Mouse (Mus musculus) myocyte (in vitro differentiated cells): ENCODE measurements around the gene Map3k1. TPM values are rescaled to one million over a fixed set of nuclear protein-coding genes. Genes with fewer than 3 reads are reported as not detected.
A peak's percentile ranks its signal among the peaks of the same experiment; 100 is the strongest.

Experiments used
- H3K27me3 ChIP-seq: one replicate; pipeline ENCODE4 v1.6.1; 2011; ENCODE audit not compliant: control insufficient read depth, insufficient read depth, insufficient read length
- H3K36me3 ChIP-seq: one replicate; pipeline ENCODE4 v1.6.1; 2011; ENCODE audit not compliant: control insufficient read depth, insufficient read depth
- H3K4me2 ChIP-seq: one replicate; pipeline ENCODE4 v1.6.1; 2011; ENCODE audit warnings: low read depth, control low read depth
- H3K4me3 ChIP-seq: one replicate; pipeline ENCODE4 v1.5.1; 2011; ENCODE audit warnings: mild to moderate bottlenecking, control low read depth, moderate library complexity
- H3K79me2 ChIP-seq: one replicate; pipeline ENCODE4 v1.6.1; 2011; ENCODE audit not compliant: control insufficient read depth, insufficient read depth
- H3ac ChIP-seq: one replicate; pipeline ENCODE4 v1.6.1; 2011; ENCODE audit not compliant: control insufficient read depth, insufficient read length
- CEBPB ChIP-seq: IDR thresholded peaks from 2 replicates; pipeline ENCODE4 v1.6.1; 2011; ENCODE audit warnings: mild to moderate bottlenecking, moderate library complexity; ENCODE audit not compliant: poor library complexity, insufficient read depth, severe bottlenecking
- E2F4 ChIP-seq: IDR thresholded peaks from one replicate; pipeline ENCODE4 v1.6.1; 2011; ENCODE audit warnings: mild to moderate bottlenecking, control low read depth, moderate library complexity; ENCODE audit not compliant: insufficient read depth
- MAX ChIP-seq: IDR thresholded peaks from one replicate; pipeline ENCODE4 v1.6.1; 2011; ENCODE audit warnings: low read depth, mild to moderate bottlenecking, control low read depth
- MYOD1 ChIP-seq, 3 experiments: IDR thresholded peaks; one replicate each; pipeline ENCODE4 v1.6.1; 2011; ENCODE audit warnings: control low read depth in 2 of 3, low read depth in 2 of 3, mild to moderate bottlenecking in 2 of 3, moderate library complexity in 1 of 3; ENCODE audit not compliant: insufficient read length in 2 of 3, control insufficient read depth in 1 of 3
- MYOG ChIP-seq, 3 experiments: IDR thresholded peaks; one replicate each; pipeline ENCODE4 v1.6.1; 2011; ENCODE audit warnings: control low read depth in 2 of 3, low read depth in 2 of 3, mild to moderate bottlenecking in 2 of 3; ENCODE audit not compliant: insufficient read length in 2 of 3, control insufficient read depth in 1 of 3, insufficient read depth in 1 of 3
- POLR2A ChIP-seq: IDR thresholded peaks from one replicate; pipeline ENCODE4 v1.6.1; 2011; ENCODE audit warnings: low read depth, mild to moderate bottlenecking, control low read depth, moderate library complexity; ENCODE audit not compliant: insufficient read length
- POLR2AphosphoS2 ChIP-seq: IDR thresholded peaks from one replicate; pipeline ENCODE4 v1.6.1; 2011; ENCODE audit warnings: low read depth, control low read depth; ENCODE audit not compliant: insufficient read length
- REST ChIP-seq: IDR thresholded peaks from one replicate; pipeline ENCODE4 v1.6.1; 2011; ENCODE audit warnings: mild to moderate bottlenecking, control low read depth, moderate library complexity; ENCODE audit not compliant: insufficient read depth, insufficient read length
- SRF ChIP-seq: IDR thresholded peaks from one replicate; pipeline ENCODE4 v1.6.1; 2011; ENCODE audit warnings: low read depth; ENCODE audit not compliant: control insufficient read depth, insufficient read length
- TCF12 ChIP-seq: IDR thresholded peaks from one replicate; pipeline ENCODE4 v1.6.1; 2011; ENCODE audit warnings: mild to moderate bottlenecking, control low read depth; ENCODE audit not compliant: poor library complexity, insufficient read depth, severe bottlenecking
- TCF3 ChIP-seq: IDR thresholded peaks from one replicate; pipeline ENCODE4 v1.6.1; 2011; ENCODE audit warnings: low read depth, control low read depth; ENCODE audit not compliant: insufficient read length
- USF1 ChIP-seq: IDR thresholded peaks from one replicate; pipeline ENCODE4 v1.6.1; 2011; ENCODE audit warnings: low read depth, mild to moderate bottlenecking, control low read depth, moderate library complexity
- polyA plus RNA-seq: library from polyadenylated mRNA; unstranded; fragments of >200 nt; fragmentation: generic; extraction: Trizol; gene quantifications from one replicate; pipeline ENCODE4 v1.2.1, GENCODE M21; 2012; ENCODE audit warnings: missing spikeins

The Map3k1 gene
- polyA plus RNA-seq, 1 experiment, result 1.0 TPM

GRCm38 (mm10) chr13:111815486-111815885 is 6.7 kb upstream of the Map3k1 start:
- Histone ChIP-seq H3ac (no peak overlapping the region), H3K27me3 (no peaks in the 10 kb centered on the region), H3K36me3 (no peaks in the 10 kb centered on the region), H3K4me3 (no peak overlapping the region), H3K4me2 (no peak overlapping the region), H3K79me2 (no peaks in the 10 kb centered on the region)
- no peak for TF ChIP-seq REST
- TF ChIP-seq POLR2A, result no peak
- no peak for TF ChIP-seq SRF

- Histone ChIP-seq H3ac (no peak overlapping the region), H3K36me3 (no peaks in the 10 kb centered on the region), H3K27me3 (no peaks in the 10 kb centered on the region), H3K4me2 (no peak overlapping the region), H3K4me3 (no peak overlapping the region), H3K79me2 (no peaks in the 10 kb centered on the region)
- TF ChIP-seq TCF3 (no peak), MYOD1 (IDR thresholded peaks at IDR 0.05; ENCODE audit: control insufficient read depth in 1 of 3, insufficient read length in 2 of 3, low read depth in 2 of 3) (no peak), E2F4 (no peak), REST (no peak), MYOG (IDR thresholded peaks at IDR 0.05; ENCODE audit: control insufficient read depth in 1 of 3, insufficient read depth in 1 of 3, insufficient read length in 2 of 3, low read depth in 2 of 3) (no peak)
These were observed 6.2 kb upstream of the Map3k1 start for GRCm38 (mm10) chr13:111815017-111815416.

- no peak overlapping the region for H3ac ChIP-seq
- H3K79me2 ChIP-seq, result peaks cover under 1% of the 10 kb centered on the region
- no peaks in the 10 kb centered on the region for H3K36me3 ChIP-seq
- no peaks in the 10 kb centered on the region for H3K27me3 ChIP-seq
- H3K4me3 ChIP-seq, result no peak overlapping the region
- no peak overlapping the region for H3K4me2 ChIP-seq
- no peak for TF ChIP-seq CEBPB
- TF ChIP-seq TCF12, result no peak
- no peak for TF ChIP-seq MYOD1 (IDR thresholded peaks at IDR 0.05; ENCODE audit: control insufficient read depth in 1 of 3, insufficient read length in 2 of 3, low read depth in 2 of 3)
- TF ChIP-seq MAX, result no peak
- TF ChIP-seq REST, result no peak
- TF ChIP-seq POLR2AphosphoS2, result no peak
- TF ChIP-seq TCF3, result no peak
- TF ChIP-seq MYOG (IDR thresholded peaks at IDR 0.05; ENCODE audit: control insufficient read depth in 1 of 3, insufficient read depth in 1 of 3, insufficient read length in 2 of 3, low read depth in 2 of 3), result no peak
These were observed 3.9 kb upstream of the Map3k1 start for GRCm38 (mm10) chr13:111812647-111813046.

GRCm38 (mm10) chr13:111810998-111811628 is 2.3 kb upstream of the Map3k1 start:
- no peaks in the 10 kb centered on the region for H3K27me3 ChIP-seq
- H3K79me2 ChIP-seq, result peaks cover 16% of the 10 kb centered on the region
- H3ac ChIP-seq, result no peak overlapping the region
- no peak overlapping the region for H3K4me3 ChIP-seq
- H3K4me2 ChIP-seq, result no peak overlapping the region
- no peaks in the 10 kb centered on the region for H3K36me3 ChIP-seq
- TF ChIP-seq REST, result no peak
- no peak for TF ChIP-seq SRF
- no peak for TF ChIP-seq USF1
- TF ChIP-seq MYOG (IDR thresholded peaks at IDR 0.05; ENCODE audit: control insufficient read depth in 1 of 3, insufficient read depth in 1 of 3, insufficient read length in 2 of 3, low read depth in 2 of 3), result no peak
- TF ChIP-seq TCF3, result no peak
- TF ChIP-seq E2F4, result no peak
- TF ChIP-seq POLR2A, result no peak
- TF ChIP-seq POLR2AphosphoS2, result no peak
- no peak for TF ChIP-seq CEBPB
- TF ChIP-seq MYOD1 (IDR thresholded peaks at IDR 0.05; ENCODE audit: control insufficient read depth in 1 of 3, insufficient read length in 2 of 3, low read depth in 2 of 3), result no peak

GRCm38 (mm10) chr13:111809466-111810228 is 854 bp upstream of the Map3k1 start:
- peak overlapping the region; percentile 37 for H3K4me3 ChIP-seq
- H3ac ChIP-seq, result no peak overlapping the region
- H3K27me3 ChIP-seq, result no peaks in the 10 kb centered on the region
- peak overlapping the region; percentile 72 for H3K4me2 ChIP-seq
- TF ChIP-seq POLR2AphosphoS2, result no peak
- peak in 1 of 3 experiments; percentile 35 for TF ChIP-seq MYOD1 (IDR thresholded peaks at IDR 0.05; ENCODE audit: control insufficient read depth in 1 of 3, insufficient read length in 2 of 3, low read depth in 2 of 3)
- no peak for TF ChIP-seq SRF
- TF ChIP-seq MAX, result no peak
- TF ChIP-seq POLR2A, result peak; percentile 22
- TF ChIP-seq TCF12, result no peak
- TF ChIP-seq CEBPB, result no peak
- TF ChIP-seq REST, result no peak
- no peak for TF ChIP-seq USF1
- no peak for TF ChIP-seq MYOG (IDR thresholded peaks at IDR 0.05; ENCODE audit: control insufficient read depth in 1 of 3, insufficient read depth in 1 of 3, insufficient read length in 2 of 3, low read depth in 2 of 3)
- TF ChIP-seq TCF3, result no peak
- TF ChIP-seq E2F4, result no peak
- peaks cover 29% of the 10 kb centered on the region for H3K79me2 ChIP-seq
- H3K36me3 ChIP-seq, result no peaks in the 10 kb centered on the region
